ENCODE assay signal across 13 mouse cellular contexts in genomic region chr1:106637705-106638104, GRCm38 (mm10).
"Had no signal": no experiment of that assay in that cellular context is flagged by ENCODE, and none has a peak within 500 bp of the region (broad histone marks: within the 10 kb centered on the region; RNA-seq: fewer than 3 reads in every experiment).

No protein-coding gene starts in this region.

- H3K4me3 ChIP-seq: layer of hippocampus, adult 2 months; left cerebral cortex, adult 2 months; liver, embryonic 13.5 days; midbrain, embryonic 12.5 days had no signal

- ATAC-seq: intestine, postnatal 0 days had no signal

- H3K27ac ChIP-seq: kidney, postnatal 0 days; layer of hippocampus, adult 2 months; left cerebral cortex, adult 2 months; liver, embryonic 13.5 days; macrophage; midbrain, embryonic 12.5 days had no signal

- H3K27me3 ChIP-seq: liver, embryonic 13.5 days; midbrain, embryonic 12.5 days had no signal

- H3K4me2 ChIP-seq: liver, embryonic 13.5 days; midbrain, embryonic 12.5 days had no signal

- H3K4me1 ChIP-seq: liver, embryonic 13.5 days; midbrain, embryonic 12.5 days had no signal

- H3K9me3 ChIP-seq: liver, embryonic 13.5 days; midbrain, embryonic 12.5 days had no signal

- DNase-seq: kidney, adult 2 months; kidney, postnatal 25 days; layer of hippocampus, adult 9-11 months; liver, embryonic 13.5 days; lung, adult 2 months; lung, postnatal 14 days; thymus, postnatal 25 days had no signal

- H3K36me3 ChIP-seq: liver, embryonic 13.5 days; midbrain, embryonic 12.5 days had no signal

- H3K9ac ChIP-seq: liver, embryonic 13.5 days; midbrain, embryonic 12.5 days had no signal
